Mouse (Mus musculus): ENCODE data around the gene Aspscr1. TPM values are rescaled to one million over a fixed set of nuclear protein-coding genes. Genes with fewer than 3 reads are reported as not detected.

Aspscr1 gene
- polyA plus RNA-seq, 1 experiment from 2014 or later = 113 TPM

- ATAC-seq (ENCODE audit: low FRiP score) (no peak), DNase-seq (ENCODE audit: low spot score, missing footprints) (no peak)
- 0 out of 2 replicates have a peak, but pooled peaks cover 2% of the 10 kb centered on the region for H3K27me3 ChIP-seq (ENCODE audit: control insufficient read depth, insufficient read depth, low read length)
- no peak overlapping the region for H3K9ac ChIP-seq (ENCODE audit: low read length)
- H3K4me2 ChIP-seq = no peak overlapping the region
- no peaks in the 10 kb centered on the region for H3K36me3 ChIP-seq (ENCODE audit: control insufficient read depth, insufficient read depth, low read length)
- H3K27ac ChIP-seq (ENCODE audit: low read depth, low read length) = no peak overlapping the region
- peaks cover 3% of the 10 kb centered on the region; the same call in 1 of the 2 replicates for H3K4me1 ChIP-seq (ENCODE audit: control insufficient read depth, insufficient read depth, low read length)
- H3K4me3 ChIP-seq (ENCODE audit: low read depth, low read length) = no peak overlapping the region
- 97% methylated on average over 1 of the region's 1 CpGs for WGBS
- H3K9me3 ChIP-seq (ENCODE audit: control insufficient read depth, low read length) = no peaks in the 10 kb centered on the region
Measured at GRCm38 (mm10) chr11:120731395-120731794, 58.6 kb downstream of the Aspscr1 start.

DNA sequence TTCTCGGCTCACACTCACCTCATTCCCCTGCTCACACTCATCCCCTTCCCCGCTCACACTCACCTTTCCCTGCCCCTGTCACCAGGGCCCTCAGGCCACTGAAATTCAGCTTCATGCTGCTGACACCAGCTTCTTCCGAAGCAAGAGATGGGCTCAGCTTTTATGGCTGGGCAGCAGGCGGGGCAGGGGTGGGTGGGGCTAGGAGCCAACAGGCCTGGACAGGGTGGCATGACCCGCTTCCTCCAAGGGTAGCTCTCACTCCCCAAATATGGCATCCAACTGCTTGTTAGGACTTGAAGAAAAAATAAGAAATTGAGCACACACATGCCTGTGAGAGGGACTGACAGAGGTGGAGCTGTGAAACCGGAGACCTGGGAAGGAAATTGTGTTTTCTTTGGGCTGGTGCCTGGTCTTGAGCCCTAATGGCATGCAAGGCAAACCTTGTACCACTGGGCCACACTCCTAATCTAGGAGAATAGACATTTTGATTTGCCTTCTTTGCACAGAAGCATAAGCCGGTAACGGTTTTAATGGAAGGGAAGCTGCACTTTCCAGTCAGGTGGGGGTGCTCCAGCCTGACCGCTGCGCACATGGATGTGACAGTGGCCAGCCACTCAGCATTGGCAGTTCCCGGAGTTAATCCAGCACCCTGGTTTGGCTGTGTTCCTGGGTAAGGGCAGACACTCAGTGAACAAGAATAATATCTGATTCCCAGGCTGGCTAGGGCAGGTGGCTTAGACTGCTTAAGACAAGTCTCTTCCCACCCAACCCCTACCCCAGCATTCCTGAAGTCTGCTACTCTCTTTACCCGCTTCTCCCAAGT, 59.3 kb downstream of the Aspscr1 start, which contains the start of gene Cbr2:
Cbr2 (minus strand) TSS at position 257 of the 823 bp plus-strand sequence.
- no peak within 1 kb of the TSS for H3K27ac ChIP-seq (ENCODE audit: low read depth, low read length)
- H3K4me1 ChIP-seq (ENCODE audit: control insufficient read depth, insufficient read depth, low read length) = no peaks in the 10 kb centered on the region
- DNase-seq (ENCODE audit: low spot score, missing footprints) = no peak
- no peak within 1 kb of the TSS for H3K4me3 ChIP-seq (ENCODE audit: low read depth, low read length)
- no peak within 1 kb of the TSS for H3K4me2 ChIP-seq
- no peaks in the 10 kb centered on the region for H3K9me3 ChIP-seq (ENCODE audit: control insufficient read depth, low read length)
- H3K9ac ChIP-seq (ENCODE audit: low read length) = no peak within 1 kb of the TSS
- no peaks in the 10 kb centered on the region for H3K36me3 ChIP-seq (ENCODE audit: control insufficient read depth, insufficient read depth, low read length)
- H3K27me3 ChIP-seq (ENCODE audit: control insufficient read depth, insufficient read depth, low read length) = 0 out of 2 replicates have a peak, but pooled peaks cover 2% of the 10 kb centered on the region
- ATAC-seq (ENCODE audit: low FRiP score) = no peak
- WGBS = 80% methylated on average over 12 of the region's 12 CpGs

- Histone ChIP-seq H3K27me3 (ENCODE audit: control insufficient read depth, insufficient read depth, low read length) (0 out of 2 replicates have a peak, but pooled peaks cover 2% of the 10 kb centered on the region), H3K36me3 (ENCODE audit: control insufficient read depth, insufficient read depth, low read length) (no peaks in the 10 kb centered on the region), H3K9me3 (ENCODE audit: control insufficient read depth, low read length) (no peaks in the 10 kb centered on the region), H3K9ac (ENCODE audit: low read length) (no peak overlapping the region), H3K4me2 (no peak overlapping the region), H3K27ac (ENCODE audit: low read depth, low read length) (no peak overlapping the region), H3K4me1 (ENCODE audit: control insufficient read depth, insufficient read depth, low read length) (no peaks in the 10 kb centered on the region), H3K4me3 (ENCODE audit: low read depth, low read length) (no peak overlapping the region)
- ATAC-seq (ENCODE audit: low FRiP score) (no peak), DNase-seq (ENCODE audit: low spot score, missing footprints) (no peak)
- 72% methylated on average over 6 of the region's 6 CpGs for WGBS
Measured at GRCm38 (mm10) chr11:120733521-120733920, 60.7 kb downstream of the Aspscr1 start.

GRCm38 (mm10) chr11:120736424-120736823, 63.7 kb downstream of the Aspscr1 start:
- ATAC-seq (ENCODE audit: low FRiP score) (no peak), DNase-seq (ENCODE audit: low spot score, missing footprints) (no peak)
- no peak overlapping the region for H3K4me2 ChIP-seq
- no peaks in the 10 kb centered on the region for H3K4me1 ChIP-seq (ENCODE audit: control insufficient read depth, insufficient read depth, low read length)
- H3K4me3 ChIP-seq (ENCODE audit: low read depth, low read length) = no peak overlapping the region
- WGBS = 77% methylated on average over 6 of the region's 6 CpGs
- H3K9ac ChIP-seq (ENCODE audit: low read length) = no peak overlapping the region
- H3K9me3 ChIP-seq (ENCODE audit: control insufficient read depth, low read length) = no peaks in the 10 kb centered on the region
- no peaks in the 10 kb centered on the region for H3K27me3 ChIP-seq (ENCODE audit: control insufficient read depth, insufficient read depth, low read length)
- no peaks in the 10 kb centered on the region for H3K36me3 ChIP-seq (ENCODE audit: control insufficient read depth, insufficient read depth, low read length)
- no peak overlapping the region for H3K27ac ChIP-seq (ENCODE audit: low read depth, low read length)

- H3K27me3 ChIP-seq (ENCODE audit: control insufficient read depth, insufficient read depth, low read length) = no peaks in the 10 kb centered on the region
- H3K4me3 ChIP-seq (ENCODE audit: low read depth, low read length) = no peak overlapping the region
- DNase-seq (ENCODE audit: low spot score, missing footprints) (no peak), ATAC-seq (ENCODE audit: low FRiP score) (no peak)
- no peaks in the 10 kb centered on the region for H3K4me1 ChIP-seq (ENCODE audit: control insufficient read depth, insufficient read depth, low read length)
- H3K27ac ChIP-seq (ENCODE audit: low read depth, low read length) = no peak overlapping the region
- H3K36me3 ChIP-seq (ENCODE audit: control insufficient read depth, insufficient read depth, low read length) = no peaks in the 10 kb centered on the region
- 90% methylated on average over 5 of the region's 5 CpGs for WGBS
- H3K9ac ChIP-seq (ENCODE audit: low read length) = no peak overlapping the region
- H3K4me2 ChIP-seq = no peak overlapping the region
- H3K9me3 ChIP-seq (ENCODE audit: control insufficient read depth, low read length) = no peaks in the 10 kb centered on the region
Measured at GRCm38 (mm10) chr11:120740981-120741380, 68.2 kb downstream of the Aspscr1 start.

DNA sequence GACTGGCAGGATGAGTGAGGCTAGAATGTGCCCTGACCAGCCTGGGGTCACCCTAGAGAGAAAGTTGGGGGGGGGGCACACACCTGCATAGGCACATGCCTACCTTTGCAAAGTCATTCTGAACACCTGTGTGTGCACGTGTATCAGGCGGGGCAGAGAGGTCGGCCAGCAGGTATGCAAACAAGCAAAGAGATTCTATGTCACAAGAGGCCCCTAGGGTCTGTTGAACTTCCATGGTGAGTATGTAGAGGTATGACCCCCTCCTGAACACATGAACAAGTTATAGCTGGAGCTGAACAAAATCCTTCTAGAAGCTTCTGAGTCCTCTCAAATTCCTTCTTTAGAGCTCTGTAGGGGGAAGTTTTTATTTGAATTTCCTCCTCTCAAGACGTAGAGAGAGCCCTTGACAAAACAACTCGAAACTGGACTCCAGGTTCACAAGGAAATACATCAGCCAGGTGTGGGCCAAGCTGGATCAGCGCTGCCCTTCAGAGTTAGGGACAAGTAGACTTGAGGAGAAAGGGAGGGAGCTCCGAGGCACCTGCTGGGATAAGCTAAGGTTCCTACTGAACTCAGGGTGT, 71.4 kb downstream of the Aspscr1 start:
- Histone ChIP-seq H3K9ac (ENCODE audit: low read length) (no peak overlapping the region), H3K4me1 (ENCODE audit: control insufficient read depth, insufficient read depth, low read length) (no peaks in the 10 kb centered on the region), H3K27me3 (ENCODE audit: control insufficient read depth, insufficient read depth, low read length) (no peaks in the 10 kb centered on the region), H3K4me2 (no peak overlapping the region), H3K4me3 (ENCODE audit: low read depth, low read length) (no peak overlapping the region), H3K36me3 (ENCODE audit: control insufficient read depth, insufficient read depth, low read length) (no peaks in the 10 kb centered on the region), H3K9me3 (ENCODE audit: control insufficient read depth, low read length) (no peaks in the 10 kb centered on the region), H3K27ac (ENCODE audit: low read depth, low read length) (no peak overlapping the region)
- ATAC-seq (ENCODE audit: low FRiP score) (no peak), DNase-seq (ENCODE audit: low spot score, missing footprints) (peak; percentile 77)
- 81% methylated on average over 7 of the region's 7 CpGs for WGBS

- 87% methylated on average over 4 of the region's 4 CpGs for WGBS
- no peak overlapping the region for H3K4me3 ChIP-seq (ENCODE audit: low read depth, low read length)
- no peak overlapping the region for H3K9ac ChIP-seq (ENCODE audit: low read length)
- H3K4me2 ChIP-seq = no peak overlapping the region
- ATAC-seq (ENCODE audit: low FRiP score) = no peak
- no peak overlapping the region for H3K27ac ChIP-seq (ENCODE audit: low read depth, low read length)
- no peak for DNase-seq (ENCODE audit: low spot score, missing footprints)
- H3K9me3 ChIP-seq (ENCODE audit: control insufficient read depth, low read length) = no peaks in the 10 kb centered on the region
- no peaks in the 10 kb centered on the region for H3K4me1 ChIP-seq (ENCODE audit: control insufficient read depth, insufficient read depth, low read length)
- H3K36me3 ChIP-seq (ENCODE audit: control insufficient read depth, insufficient read depth, low read length) = no peaks in the 10 kb centered on the region
- H3K27me3 ChIP-seq (ENCODE audit: control insufficient read depth, insufficient read depth, low read length) = no peaks in the 10 kb centered on the region
Measured at GRCm38 (mm10) chr11:120747974-120748373, 75.2 kb downstream of the Aspscr1 start.

DNA sequence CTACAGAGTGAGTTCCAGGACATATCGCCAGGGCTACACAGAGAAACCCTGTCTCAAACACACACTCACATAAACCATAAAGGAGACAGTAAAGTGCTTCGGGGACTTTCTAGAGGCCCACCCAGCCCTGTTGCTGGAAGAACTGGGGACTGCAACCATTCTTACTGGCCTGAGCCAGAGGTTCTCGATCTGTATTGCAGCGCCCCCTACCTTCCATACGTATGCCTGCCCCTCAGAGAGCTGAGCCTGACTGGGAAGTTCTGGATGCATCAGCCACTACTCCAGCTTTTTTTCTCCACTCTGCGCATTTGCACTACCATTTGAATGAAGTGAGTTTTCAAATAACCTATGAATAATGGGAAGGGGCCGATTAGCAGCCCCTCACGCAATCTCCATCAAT, 76.7 kb downstream of the Aspscr1 start:
- WGBS = 64% methylated on average over 8 of the region's 8 CpGs
- Histone ChIP-seq H3K4me2 (no peak overlapping the region), H3K4me1 (ENCODE audit: control insufficient read depth, insufficient read depth, low read length) (no peaks in the 10 kb centered on the region), H3K27me3 (ENCODE audit: control insufficient read depth, insufficient read depth, low read length) (no peaks in the 10 kb centered on the region), H3K9me3 (ENCODE audit: control insufficient read depth, low read length) (no peaks in the 10 kb centered on the region), H3K4me3 (ENCODE audit: low read depth, low read length) (no peak overlapping the region), H3K27ac (ENCODE audit: low read depth, low read length) (no peak overlapping the region), H3K36me3 (ENCODE audit: control insufficient read depth, insufficient read depth, low read length) (no peaks in the 10 kb centered on the region), H3K9ac (ENCODE audit: low read length) (no peak overlapping the region)
- DNase-seq (ENCODE audit: low spot score, missing footprints) (no peak), ATAC-seq (ENCODE audit: low FRiP score) (no peak)

DNA sequence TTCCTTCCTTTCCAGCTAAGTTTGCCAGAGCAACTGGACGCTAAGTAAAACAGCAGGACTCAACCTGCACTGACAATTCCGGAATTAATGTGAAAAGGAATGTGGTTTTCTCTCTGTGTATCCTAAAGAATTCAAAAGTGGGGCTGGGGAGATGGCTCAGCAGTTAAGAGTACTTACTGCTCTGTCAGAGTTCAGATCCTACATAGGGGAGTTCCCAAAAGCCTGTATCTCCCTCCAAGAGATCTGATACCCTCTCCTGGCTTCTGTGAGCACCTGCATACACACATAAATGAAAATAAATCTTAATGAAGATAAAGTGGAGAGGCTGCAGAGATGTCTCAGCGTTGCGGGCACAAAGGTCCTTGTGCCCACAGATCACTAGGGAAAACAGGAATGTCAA, 78.8 kb downstream of the Aspscr1 start:
- no peak overlapping the region for H3K4me2 ChIP-seq
- no peak overlapping the region for H3K4me3 ChIP-seq (ENCODE audit: low read depth, low read length)
- no peaks in the 10 kb centered on the region for H3K9me3 ChIP-seq (ENCODE audit: control insufficient read depth, low read length)
- H3K4me1 ChIP-seq (ENCODE audit: control insufficient read depth, insufficient read depth, low read length) = no peaks in the 10 kb centered on the region
- no peak for DNase-seq (ENCODE audit: low spot score, missing footprints)
- no peak for ATAC-seq (ENCODE audit: low FRiP score)
- H3K36me3 ChIP-seq (ENCODE audit: control insufficient read depth, insufficient read depth, low read length) = no peaks in the 10 kb centered on the region
- no peak overlapping the region for H3K9ac ChIP-seq (ENCODE audit: low read length)
- 75% methylated on average over 4 of the region's 4 CpGs for WGBS
- H3K27ac ChIP-seq (ENCODE audit: low read depth, low read length) = no peak overlapping the region
- no peaks in the 10 kb centered on the region for H3K27me3 ChIP-seq (ENCODE audit: control insufficient read depth, insufficient read depth, low read length)
